Mouse (Mus musculus) CD8-positive naive resting alpha-beta T cell, adult 2 months (primary cell): Measurements from ENCODE around the gene Hist1h1d.
A peak's percentile ranks its signal among the peaks of the same experiment; 100 is the strongest.
"Not testable (repeated sequence)": the region's sequence is repeated elsewhere in the genome, so short reads cannot be mapped to it uniquely, and the experiment has no call there.

Experiments
- DNase-seq, 2 experiments: peaks; one replicate each; pipeline ENCODE4 v3.0.0; 2022; ENCODE audit warnings: low read depth in 2 of 2, low spot score in 2 of 2

Gene Hist1h1d

GRCm38 (mm10) chr13:23529480-23530165 is 23.4 kb upstream of the Hist1h1d start:
- no peak for DNase-seq

- peak; percentile 82 to 85 for DNase-seq
Observed at GRCm38 (mm10) chr13:23530181-23530900, 22.7 kb upstream of the Hist1h1d start.

- peak; percentile 91 to 95 for DNase-seq
Observed at GRCm38 (mm10) chr13:23530901-23531875, 21.9 kb upstream of the Hist1h1d start, which contains the start of gene Hist1h4h. Gene Hist1h4h, plus strand, starts transcription at chr13:23531050.

- no peak for DNase-seq
Observed at GRCm38 (mm10) chr13:23532262-23533075, 20.6 kb upstream of the Hist1h1d start.

GRCm38 (mm10) chr13:23533560-23534367 is 19.3 kb upstream of the Hist1h1d start, which contains the start of gene Hist1h2af:
Gene Hist1h2af, plus strand, starts transcription at chr13:23533906.
- not testable (repeated sequence) for DNase-seq

GRCm38 (mm10) chr13:23534368-23535131 is 18.5 kb upstream of the Hist1h1d start:
- no peak for DNase-seq

GRCm38 (mm10) chr13:23535137-23536075 is 17.7 kb upstream of the Hist1h1d start, which contains the start of gene Hist1h3g:
Gene Hist1h3g, plus strand, starts transcription at chr13:23535422.
- DNase-seq: peak; percentile 65 to 81

- DNase-seq: no peak
Observed at GRCm38 (mm10) chr13:23536076-23536822, 16.8 kb upstream of the Hist1h1d start.

- DNase-seq: no peak
Observed at GRCm38 (mm10) chr13:23537006-23537710, 15.9 kb upstream of the Hist1h1d start.

GRCm38 (mm10) chr13:23538249-23538648 is 14.8 kb upstream of the Hist1h1d start:
- no peak for DNase-seq

GRCm38 (mm10) chr13:23539821-23540220 is 13.2 kb upstream of the Hist1h1d start:
- not testable (repeated sequence) for DNase-seq

- no peak for DNase-seq
Observed at GRCm38 (mm10) chr13:23541497-23541896, 11.6 kb upstream of the Hist1h1d start.

- not testable (repeated sequence) for DNase-seq
Observed at GRCm38 (mm10) chr13:23542225-23542980, 10.7 kb upstream of the Hist1h1d start.

GRCm38 (mm10) chr13:23542999-23543607 is 10.0 kb upstream of the Hist1h1d start, which contains the start of gene Hist1h2bh:
Gene Hist1h2bh, minus strand, starts transcription at chr13:23543392.
- peak; percentile 61 to 66 for DNase-seq
